Mouse (Mus musculus) brain, adult 2 months (tissue): ENCODE measurements around the gene Lrrc75a.

Experiments
- DNase-seq: peaks from one replicate; pipeline ENCODE4 v3.0.0; 2011; ENCODE audit warnings: low read depth, low spot score

Gene Lrrc75a

GRCm38 (mm10) chr11:62555896-62556412 is 92.4 kb downstream of the Lrrc75a start:
- no peak for DNase-seq

GRCm38 (mm10) chr11:62554934-62555517 is 93.3 kb downstream of the Lrrc75a start:
- DNase-seq: no peak
